Mouse (Mus musculus) G1E (cell line): ENCODE results near the gene Itga2.

Source experiments
- CTCF ChIP-seq: IDR thresholded peaks from 2 replicates; pipeline ENCODE4 v1.5.1; 2012; ENCODE audit warnings: low read depth, low read length, inconsistent platforms, mixed read lengths
- GATA1 ChIP-seq: IDR thresholded peaks from 2 replicates; pipeline ENCODE4 v1.6.1; 2012; ENCODE audit warnings: borderline replicate concordance, low read length, inconsistent platforms, mixed read lengths
- GATA2 ChIP-seq: IDR thresholded peaks from 2 replicates; pipeline ENCODE4 v1.6.1; 2012; ENCODE audit warnings: low read depth, low read length, inconsistent platforms, borderline replicate concordance
- POLR2AphosphoS5 ChIP-seq: IDR thresholded peaks from 2 replicates; pipeline ENCODE4 v1.6.1; 2012; ENCODE audit warnings: low read depth, low read length, inconsistent platforms; ENCODE audit not compliant: insufficient replicate concordance
- TAL1 ChIP-seq: conservative IDR thresholded peaks from 2 replicates; pipeline ENCODE4 v1.6.1; 2012; ENCODE audit warnings: low read depth, low read length, inconsistent platforms, mixed read lengths

GRCm38 (mm10) chr13:114848945-114849344 lies 83.0 kb downstream of the Itga2 start:
- TF ChIP-seq GATA1, result no peak
- TF ChIP-seq TAL1, result no peak
- no peak for TF ChIP-seq POLR2AphosphoS5
- TF ChIP-seq CTCF, result no peak
- no peak for TF ChIP-seq GATA2
